Mouse (Mus musculus): Measurements from ENCODE around the gene Cpd. TPM values are rescaled to one million over a fixed set of nuclear protein-coding genes. Genes with fewer than 3 reads are reported as not detected.

The Cpd gene
- total RNA-seq (2021) = 10 to 100 TPM; 35.0 to 38.6 TPM
- long read RNA-seq, experiment 1, full-length matches to known transcripts = 5 of 7 reads
- long read RNA-seq, experiment 1, partial matches to known transcripts = 2 of 7 reads
- long read RNA-seq, experiment 1, other reads (novel, unspliced or antisense) = 0 of 7 reads
- long read RNA-seq, experiment 2, full-length matches to known transcripts = 2 of 7 reads
- long read RNA-seq, experiment 2, partial matches to known transcripts = 0 of 7 reads
- long read RNA-seq, experiment 2, other reads (novel, unspliced or antisense) = 5 of 7 reads

DNA sequence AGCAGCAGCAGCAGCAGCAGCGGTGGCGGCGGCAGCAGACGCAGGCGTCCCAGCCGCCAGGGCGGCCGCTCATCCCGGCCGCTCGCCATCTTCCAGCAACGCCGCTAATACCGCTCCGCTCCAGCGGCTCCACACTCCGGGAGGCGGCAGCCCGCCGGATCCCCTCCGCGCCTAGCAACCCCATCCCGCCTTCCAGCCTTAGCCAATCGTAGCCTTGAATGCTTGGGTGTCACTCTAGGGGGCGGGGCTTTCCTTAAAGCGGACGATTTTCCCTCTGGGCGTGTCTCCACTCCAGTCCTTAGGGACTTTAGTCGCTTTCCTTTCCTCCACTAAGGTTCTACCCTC is at the start of gene Cpd:
TSS of gene Cpd (minus strand) at position 141 of the 345 bp plus-strand sequence.
- peak; percentile 98 to 99 for DNase-seq

DNA sequence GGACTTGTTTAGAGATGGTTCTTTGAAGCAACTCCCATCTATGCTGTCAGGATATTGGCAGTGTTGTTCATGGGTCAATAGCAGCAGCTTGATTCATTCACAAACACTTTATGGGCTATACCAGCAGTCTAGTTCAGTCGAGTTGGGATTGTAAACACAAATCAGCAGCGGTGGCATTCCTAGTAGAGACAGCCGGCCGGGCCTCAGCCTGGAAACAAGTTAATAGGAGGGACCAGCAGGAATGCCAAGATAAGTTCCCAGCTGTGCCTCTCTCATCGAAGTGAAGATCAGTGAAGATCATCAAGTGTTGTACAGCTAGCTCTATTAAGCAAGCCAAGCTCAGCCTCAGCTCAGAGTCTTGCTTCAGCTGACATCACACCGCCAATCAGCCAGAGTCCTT is 49.5 kb upstream of the Cpd start:
- DNase-seq = no peak

DNA sequence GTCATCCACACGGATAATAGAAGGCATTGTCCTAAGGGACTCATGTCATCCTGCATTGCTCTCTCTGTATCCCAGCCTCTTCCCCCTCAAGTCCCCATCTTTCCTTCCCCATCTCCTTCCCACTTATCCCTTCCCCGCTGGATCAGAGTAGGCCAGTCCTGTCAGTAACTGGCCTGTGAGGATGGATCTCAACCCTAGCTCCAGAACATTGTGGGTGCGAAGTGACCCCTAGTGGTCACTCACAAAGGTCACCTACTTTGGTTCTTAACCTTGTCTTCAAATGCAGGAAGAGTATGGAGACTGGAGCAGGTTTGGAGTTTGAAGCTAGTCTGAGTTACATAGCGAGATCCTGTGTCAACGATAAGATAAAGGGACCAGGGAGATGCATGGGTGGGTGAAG is 47.4 kb upstream of the Cpd start:
- DNase-seq = peak; percentile 76 to 77

DNA sequence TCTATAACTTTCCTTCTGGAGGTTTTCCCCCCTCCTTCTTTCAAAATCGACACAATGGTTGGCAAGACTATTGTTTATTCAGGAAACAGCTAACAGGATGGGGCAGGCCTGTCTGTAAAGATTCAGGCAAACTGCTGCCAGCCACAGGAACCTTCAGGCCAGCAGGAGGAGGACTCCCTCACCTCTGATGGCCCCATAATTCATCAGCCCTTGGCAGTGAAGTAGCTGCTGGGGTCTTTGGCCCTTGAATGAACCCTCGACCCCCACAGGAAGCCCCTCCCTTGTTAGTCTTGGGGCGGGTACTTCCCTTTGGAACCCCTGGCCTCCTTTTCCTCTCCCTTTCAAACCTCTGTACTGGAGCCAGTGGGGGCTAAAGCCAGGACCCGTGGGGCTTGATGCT is 46.8 kb upstream of the Cpd start:
- DNase-seq = peak; percentile 61 to 81

DNA sequence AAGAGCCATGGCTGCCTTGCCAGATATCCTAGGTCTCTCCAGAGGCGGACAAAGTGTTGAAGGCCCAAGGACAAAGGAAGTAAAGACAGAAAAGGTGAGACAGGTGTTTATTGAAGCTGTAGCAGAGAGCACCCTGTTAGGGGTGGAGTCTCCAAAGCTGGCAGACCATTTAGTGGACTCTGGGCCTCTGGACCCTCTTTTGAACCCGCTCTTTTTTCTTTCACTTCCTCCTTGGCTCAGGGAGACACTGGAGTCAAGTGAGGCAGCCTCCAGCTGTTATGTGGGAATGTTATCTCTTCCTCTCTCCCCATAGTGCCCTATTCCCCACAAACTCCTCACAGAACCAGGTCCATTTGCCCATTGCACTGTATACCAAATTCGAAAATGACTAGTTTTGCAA is 46.2 kb upstream of the Cpd start:
- DNase-seq = no peak

DNA sequence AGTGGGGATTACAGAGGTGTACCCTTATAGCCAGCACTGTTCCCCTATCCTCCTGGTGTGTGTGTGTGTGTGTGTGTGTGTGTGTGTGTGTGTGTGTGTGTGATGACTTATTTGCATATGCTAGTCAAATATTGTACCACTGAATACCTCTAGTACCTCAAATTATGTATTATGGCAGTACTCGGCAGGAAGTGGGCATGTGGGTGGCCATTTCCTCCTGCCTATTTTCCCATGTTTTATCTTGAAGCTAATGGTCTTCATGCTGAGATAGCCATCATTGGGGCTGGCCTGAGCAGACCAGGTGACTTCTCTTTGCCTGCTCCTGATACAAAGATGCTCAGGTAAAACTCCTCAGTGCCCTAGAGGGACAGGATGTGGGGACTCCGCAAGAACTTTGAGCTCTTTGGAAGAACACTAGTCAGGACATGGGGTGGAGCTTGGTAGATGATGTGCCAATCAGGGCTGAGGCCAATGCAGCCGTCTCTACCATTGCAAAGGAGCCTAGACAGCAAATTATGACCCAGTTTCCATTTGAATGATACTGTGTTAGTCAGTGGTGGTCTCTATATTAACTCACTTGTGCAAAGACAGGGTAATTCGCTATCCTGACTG is 45.0 kb upstream of the Cpd start:
- DNase-seq = no peak

DNA sequence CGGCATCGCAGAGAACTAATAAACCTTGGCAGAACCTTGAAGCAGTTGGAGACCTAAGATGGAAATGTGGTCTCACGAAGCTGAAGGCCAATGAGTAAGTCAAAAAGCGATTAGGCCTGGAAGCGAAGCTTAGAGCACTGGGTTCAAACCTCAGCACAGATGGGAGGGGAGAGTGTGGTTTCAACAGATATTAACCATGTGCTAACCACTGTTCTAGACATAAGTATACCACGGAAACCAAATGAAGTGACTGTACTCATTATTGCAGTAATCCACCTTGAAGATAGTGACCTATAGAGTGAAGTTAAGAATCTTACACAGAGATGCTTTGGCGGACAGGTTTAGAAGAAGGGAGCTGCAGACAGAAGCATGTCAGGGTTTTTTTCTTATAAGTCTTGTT is 44.4 kb upstream of the Cpd start:
- no peak for DNase-seq

DNA sequence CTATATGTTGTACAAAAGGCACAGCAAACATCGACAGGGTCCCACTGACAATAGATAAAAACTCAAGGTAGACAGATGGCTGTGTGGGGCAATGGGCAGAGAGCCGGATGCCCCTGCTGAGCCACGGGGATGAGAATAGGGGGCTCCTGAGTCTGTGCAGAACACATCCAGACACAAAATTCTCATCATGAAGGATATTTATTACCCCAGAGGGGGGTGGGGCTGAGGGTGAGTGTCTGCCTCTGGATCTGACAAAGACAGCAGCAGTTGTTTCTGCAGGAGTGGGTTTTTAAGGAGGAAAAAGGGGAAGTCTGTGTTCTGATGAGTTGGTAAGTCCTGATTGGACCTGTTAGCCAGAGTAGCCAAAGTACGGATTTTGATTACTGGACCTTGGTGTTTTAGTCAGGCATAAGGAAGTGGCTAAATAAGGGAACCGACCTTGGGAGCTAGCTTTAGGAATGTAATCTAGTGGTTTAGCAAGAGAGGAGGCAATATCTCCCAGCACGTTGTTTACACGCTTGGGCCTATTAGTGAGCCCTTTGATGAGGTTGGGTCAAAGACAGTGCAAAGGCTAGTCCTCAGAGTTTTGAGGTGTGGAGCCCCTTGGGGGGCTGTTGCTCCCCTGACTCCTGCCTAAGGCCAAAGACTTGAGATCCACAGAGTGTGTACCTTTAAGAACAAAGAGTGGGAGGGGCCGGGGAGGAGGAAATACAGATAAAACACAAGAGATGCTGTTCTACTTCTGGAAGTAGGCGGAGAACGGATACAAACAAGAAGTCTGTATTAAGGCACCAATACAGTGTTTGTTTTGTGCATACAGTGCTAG is 42.7 kb upstream of the Cpd start:
- DNase-seq = peak; percentile 66 to 74

DNA sequence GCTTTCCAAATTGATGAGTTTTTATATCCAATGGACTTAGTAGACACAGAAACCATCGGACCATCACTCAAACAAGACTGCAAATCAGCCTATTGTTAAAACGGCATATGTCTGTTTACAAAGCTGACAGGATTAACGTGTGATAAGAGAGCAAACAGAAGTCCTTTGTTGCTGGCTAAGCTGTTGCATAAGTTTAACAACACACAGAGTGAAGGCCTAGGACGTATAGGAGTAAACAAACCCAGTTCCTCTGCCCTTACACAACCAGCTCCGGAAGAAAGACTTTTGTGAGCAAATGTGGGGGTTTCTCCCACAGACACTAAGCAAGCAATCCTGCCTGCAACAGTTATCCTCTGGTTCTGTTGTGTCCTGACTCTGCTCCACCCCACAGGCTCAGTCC is 37.6 kb upstream of the Cpd start:
- no peak for DNase-seq

DNA sequence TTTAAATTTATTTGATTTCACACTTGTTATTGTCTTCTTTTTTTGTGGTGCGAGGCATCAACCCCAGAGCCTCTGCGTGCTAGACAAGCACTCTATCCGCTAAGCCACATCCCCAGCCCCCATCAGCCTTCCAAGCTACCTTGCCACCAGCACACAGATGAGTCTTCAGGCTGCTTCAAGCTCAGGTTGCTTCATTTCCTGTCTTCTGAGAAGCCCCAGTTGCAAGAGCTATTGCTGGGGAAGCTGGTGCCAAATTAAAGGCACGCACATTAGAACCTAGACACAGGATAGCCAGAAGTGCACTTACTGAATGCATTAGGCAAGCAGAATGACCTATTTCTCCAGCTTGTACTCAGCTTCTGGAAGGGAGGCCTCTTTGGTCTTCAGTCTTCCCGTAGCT is 33.0 kb upstream of the Cpd start:
- DNase-seq = no peak

DNA sequence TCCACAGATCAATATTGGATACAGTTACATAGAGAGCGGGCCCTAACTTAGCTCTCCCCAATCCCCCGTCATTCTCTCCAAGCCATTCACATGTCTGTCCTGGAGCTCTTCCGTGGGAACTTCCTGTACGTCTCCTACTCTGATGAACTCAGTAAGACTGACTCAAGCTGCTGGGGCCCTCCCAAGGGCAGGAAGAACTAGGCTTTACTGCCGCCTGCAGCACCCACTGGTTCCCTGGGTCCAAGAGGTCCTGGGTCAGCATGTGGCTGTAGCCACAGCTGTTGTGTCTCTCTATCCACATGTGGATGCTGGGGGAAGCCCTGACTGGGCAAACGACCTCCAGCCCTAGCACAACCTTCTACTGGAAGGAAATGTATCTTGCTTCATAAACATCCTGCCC is 27.9 kb upstream of the Cpd start:
- no peak for DNase-seq

DNA sequence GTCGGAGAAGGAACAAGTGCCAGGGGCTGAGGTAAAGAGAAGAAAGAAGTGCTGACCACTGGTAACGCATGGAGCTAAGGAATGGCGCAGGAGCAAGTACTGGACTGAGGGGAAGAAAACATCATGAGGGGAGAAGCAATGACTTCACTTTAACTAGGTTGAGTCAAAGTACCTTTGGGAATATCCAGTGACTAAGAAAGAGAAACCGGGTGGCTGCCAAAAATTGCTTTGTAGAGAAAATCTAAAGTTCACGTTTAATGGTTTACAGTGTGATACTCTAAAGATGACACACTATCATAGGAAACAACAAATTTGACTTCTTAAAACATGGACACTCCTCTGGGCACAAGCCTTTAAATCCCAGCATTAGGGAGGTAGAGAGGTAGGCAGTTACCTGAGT is 27.0 kb upstream of the Cpd start:
- DNase-seq = no peak

DNA sequence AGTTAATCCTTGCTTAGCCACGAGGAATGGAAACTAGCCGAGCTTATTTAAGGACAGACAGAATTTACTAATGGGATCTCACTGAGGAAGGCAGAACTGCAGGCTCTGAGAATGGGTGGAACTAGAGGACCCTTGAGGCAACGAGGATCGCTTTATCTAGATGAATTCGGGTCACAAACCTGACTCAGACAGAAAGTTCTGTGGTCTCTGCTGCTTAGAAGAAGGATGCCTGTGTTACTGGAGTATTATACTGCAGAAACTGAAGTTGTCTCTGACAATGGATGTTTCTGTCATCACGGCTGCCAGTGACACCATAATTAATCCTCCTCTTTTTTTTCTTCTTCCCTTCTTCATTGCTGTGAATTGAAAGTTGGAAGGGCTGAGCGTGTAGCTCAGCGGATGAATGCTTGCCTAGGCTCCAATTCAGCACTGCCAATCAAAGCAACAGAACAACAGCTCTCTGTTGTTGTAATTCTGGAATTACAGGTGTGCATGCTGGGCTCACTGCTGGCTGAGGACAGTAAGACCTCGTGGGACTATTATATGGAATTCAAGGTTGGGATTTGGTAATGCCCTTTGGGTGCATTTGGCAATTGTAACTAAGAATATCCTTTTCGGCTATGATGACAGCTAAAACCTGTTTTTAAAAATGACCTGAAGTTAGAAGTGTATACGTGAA is 25.9 kb upstream of the Cpd start:
- no peak for DNase-seq

DNA sequence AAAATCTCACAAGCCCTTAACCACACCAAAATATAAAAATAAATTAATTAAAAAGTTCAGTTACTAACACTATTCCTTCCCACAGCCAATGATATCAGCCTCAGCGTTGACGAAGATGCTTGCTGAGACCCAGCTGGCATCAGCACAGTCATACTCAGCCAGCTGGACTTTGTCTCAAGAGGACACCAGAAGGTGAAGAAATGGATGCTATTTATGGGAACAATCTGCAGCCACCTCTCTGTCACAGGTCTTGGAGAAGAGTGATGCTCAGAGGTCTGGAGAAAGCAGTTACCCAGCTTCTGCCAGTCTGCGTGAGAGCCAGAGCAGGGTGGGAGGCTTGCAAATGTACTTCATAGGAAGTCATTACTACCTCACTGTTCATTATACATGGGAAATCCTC is 14.4 kb upstream of the Cpd start:
- DNase-seq = peak in 1 of 2 experiments; percentile 18

DNA sequence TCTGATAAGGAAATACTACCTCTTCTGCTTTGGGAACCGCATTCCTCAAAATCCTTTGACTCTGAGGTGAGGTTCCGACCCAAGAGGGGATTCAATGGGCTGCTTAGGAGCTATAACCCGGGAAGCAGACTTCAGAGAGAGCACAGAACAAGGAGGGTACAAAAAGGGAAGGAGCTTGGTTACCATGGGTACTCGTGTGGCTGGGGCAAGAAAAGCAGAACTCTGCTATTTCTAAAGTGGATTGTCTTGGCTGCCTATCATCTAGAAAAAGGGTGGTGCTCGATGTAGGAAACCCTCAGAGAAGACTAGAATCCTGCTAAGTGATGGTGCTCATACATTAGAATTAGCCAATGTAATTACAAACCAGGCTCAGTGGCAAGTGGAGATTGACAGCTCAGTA is 12.4 kb upstream of the Cpd start:
- DNase-seq = no peak

DNA sequence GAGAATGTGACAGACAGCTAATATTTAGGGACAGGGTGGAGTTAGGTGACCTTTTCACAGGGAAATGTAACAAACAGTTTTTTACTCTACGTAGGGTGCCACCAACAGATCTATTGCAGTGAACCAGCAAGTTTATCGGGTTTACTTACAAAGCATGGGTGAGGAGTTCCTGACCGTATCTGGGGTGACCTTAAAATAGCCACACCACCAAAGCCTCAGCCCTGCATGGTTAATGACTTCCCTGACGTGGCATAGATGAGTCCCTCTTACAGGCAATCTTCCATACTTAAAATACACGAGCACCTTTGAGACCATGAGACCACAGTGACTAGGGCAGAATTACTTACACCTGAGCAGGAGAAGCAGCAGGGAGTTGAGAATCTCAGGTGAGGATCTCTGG is 12.0 kb upstream of the Cpd start:
- peak in 1 of 2 experiments; percentile 15 for DNase-seq

DNA sequence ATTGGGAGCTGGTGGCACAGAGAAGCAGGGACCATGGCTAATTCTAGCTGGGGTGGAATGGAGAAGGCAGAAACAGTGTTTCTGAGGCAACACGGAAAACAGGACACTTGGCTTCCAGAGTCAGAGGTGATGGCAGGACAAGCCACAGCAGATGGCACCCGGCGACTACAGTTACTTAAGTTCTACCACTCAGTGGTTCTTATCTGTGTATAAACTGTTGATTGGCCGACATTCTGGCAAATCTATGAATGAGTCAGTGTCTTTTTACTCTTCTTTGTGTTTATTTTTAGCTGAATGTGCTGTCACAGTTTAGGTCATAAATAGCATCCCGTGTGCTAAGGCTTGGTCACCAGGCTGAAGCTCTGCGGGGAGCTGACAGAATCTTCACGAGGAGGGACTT is 10.3 kb upstream of the Cpd start:
- peak; percentile 49 for DNase-seq

DNA sequence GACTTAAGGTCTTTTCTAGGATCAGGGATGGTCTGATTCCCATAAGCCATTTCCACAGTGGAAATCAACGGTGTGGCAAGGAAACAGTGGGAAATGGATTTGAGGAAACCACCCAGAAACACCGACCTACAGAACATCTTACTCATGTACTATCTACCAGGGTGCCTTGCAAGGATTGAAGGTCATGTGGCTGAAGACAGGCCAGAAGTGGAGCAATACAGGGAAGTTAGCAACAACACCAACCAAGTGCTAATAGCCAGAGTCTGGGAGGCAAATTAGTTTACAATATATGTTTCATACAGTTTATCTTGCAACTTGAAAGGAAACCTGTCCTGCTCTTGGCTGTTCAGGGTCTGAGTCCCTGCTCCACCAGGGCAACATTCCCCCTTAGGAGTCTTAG is 9.8 kb upstream of the Cpd start:
- DNase-seq = no peak

DNA sequence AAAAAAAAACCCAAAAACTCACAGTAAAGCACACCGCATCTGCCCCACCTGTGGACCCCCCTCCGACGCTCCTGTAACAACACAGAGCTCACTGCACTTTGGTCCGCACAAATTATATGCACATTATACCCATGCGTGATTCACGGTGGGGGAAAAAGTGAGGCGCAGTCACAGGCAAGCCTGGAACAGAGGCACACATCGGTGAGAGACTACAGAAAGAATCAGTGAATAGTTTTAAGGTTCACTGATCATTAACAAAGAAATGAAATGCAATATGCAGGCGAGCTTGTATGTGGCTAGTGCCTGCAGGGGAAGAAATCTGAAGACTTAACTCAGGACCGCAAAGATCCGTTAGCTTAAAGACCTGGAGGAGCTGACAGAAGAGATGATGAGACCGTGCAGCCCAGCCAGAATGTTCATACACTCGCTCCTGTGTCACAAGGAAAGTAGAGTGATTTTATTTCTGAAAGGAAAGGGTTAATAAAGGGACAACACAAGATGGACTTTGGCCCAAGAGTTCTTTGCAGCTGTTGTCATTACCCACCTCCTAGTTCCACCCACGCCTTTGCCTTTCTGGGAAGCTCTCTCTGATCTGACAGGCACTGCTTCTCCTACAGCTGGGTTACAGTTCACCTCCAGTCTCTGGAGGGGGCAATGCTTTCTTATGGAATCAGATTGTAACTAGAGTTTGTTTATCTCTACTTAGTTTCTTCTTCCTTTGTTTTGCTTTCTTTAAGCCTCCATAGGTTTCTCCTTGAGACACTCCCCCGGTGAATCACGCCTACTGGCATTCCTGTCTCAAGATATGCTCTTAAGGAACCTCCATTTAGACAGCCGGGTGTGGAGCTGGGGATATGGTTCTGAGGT is 7.9 kb upstream of the Cpd start:
- peak in 1 of 2 experiments; percentile 18 for DNase-seq

DNA sequence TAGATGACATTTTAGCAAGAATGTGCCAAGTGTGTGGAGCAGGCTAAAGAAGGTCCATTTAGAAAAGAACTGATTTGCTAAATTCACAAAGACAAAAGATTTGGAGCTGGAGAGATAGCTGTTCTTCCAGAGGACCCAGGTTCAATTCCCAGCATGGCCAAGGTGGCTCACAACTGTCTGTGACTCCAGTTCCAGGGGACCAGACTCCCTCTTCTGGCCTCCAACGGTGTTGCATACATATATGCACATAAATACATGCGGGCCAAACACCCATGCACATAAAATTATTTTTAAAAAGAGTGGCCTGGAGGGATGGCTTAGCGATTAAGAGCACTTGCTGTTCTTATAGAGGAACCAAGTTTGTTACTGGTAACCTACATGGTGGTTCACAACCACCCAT is 4.7 kb upstream of the Cpd start:
- no peak for DNase-seq

DNA sequence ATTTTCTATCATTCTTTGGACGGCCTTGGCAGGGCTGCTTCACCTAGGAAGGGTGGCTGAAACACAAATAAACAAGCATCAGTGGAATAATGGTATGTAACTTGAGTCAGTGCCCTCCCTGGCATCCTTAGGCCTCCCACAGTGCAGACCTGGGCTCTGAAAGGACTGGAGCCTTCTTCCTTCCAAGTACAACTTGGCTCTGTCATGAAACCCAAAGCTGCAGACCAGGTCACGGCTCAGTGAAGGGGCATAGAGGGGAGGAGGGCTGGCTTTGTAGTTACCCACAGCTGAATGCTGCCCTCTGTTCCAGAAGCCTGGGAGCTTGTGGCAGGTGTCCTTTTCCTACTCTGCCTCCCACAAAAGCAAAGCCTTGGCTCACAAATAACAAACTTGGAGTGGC is 2.8 kb upstream of the Cpd start:
- DNase-seq = no peak

DNA sequence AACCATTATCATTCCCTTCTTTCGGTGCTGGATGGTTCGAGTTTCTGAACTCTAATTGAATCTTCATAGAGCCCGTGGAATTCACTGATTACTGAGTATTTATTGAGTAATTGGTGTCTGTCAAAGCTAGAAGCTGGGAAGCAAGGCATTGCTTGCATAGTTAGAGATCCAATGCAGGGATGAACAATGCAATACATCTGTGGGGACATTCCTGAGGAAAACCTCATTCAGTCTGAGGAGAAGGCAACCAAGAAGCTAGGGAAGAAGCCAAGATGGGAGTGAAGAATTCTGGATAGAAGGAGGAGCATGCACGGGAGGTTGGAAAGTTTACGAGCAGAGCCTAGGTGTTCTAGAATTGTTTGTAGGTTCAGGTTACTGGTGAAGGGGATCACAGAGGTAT is 1.3 kb upstream of the Cpd start:
- DNase-seq = no peak

Data from heart, adult 18-20 months (tissue).